Mouse (Mus musculus): ENCODE results near the gene Sgcb. TPM values are rescaled to one million over a fixed set of nuclear protein-coding genes. Genes with fewer than 3 reads are reported as not detected.

The Sgcb gene
- total and polyA plus RNA-seq, 3 experiments: 43.2 to 113 (median 101) TPM

- no peaks in the 10 kb centered on the region for H3K27me3 ChIP-seq (ENCODE audit: control insufficient read depth, insufficient read depth, low read length)
- DNase-seq: no peak
- no peak overlapping the region for H3K4me3 ChIP-seq
- 73% methylated on average over 26 of the region's 26 CpGs for WGBS
- no peak overlapping the region for H3K9ac ChIP-seq (ENCODE audit: low read depth, low read length)
- TF ChIP-seq CTCF (IDR thresholded peaks at IDR 0.05) (no peak), EP300 (IDR thresholded peaks at IDR 0.05; ENCODE audit: insufficient read depth, low read depth, low read length) (no peak), POLR2A (IDR thresholded peaks at IDR 0.05; ENCODE audit: insufficient read depth, low read depth, low read length) (no peak)
- no peaks in the 10 kb centered on the region for H3K4me1 ChIP-seq (ENCODE audit: control insufficient read depth, insufficient read depth, low read length)
- H3K27ac ChIP-seq: no peak overlapping the region
- H3K79me2 ChIP-seq (replicated peaks; ENCODE audit: control insufficient read depth, insufficient read depth, low read length): no peaks in the 10 kb centered on the region
- intact Hi-C loops (cut with DNase I): no loop called here
- no peaks in the 10 kb centered on the region for H3K36me3 ChIP-seq (ENCODE audit: control insufficient read depth, insufficient read depth, low read length)
These were observed 21.8 kb upstream of the Sgcb start for GRCm38 (mm10) chr5:73669386-73669785.

- H3K9ac ChIP-seq (ENCODE audit: low read depth, low read length): no peak overlapping the region
- TF ChIP-seq CTCF (IDR thresholded peaks at IDR 0.05): no peak
- no peak for TF ChIP-seq EP300 (IDR thresholded peaks at IDR 0.05; ENCODE audit: insufficient read depth, low read depth, low read length)
- TF ChIP-seq POLR2A (IDR thresholded peaks at IDR 0.05; ENCODE audit: insufficient read depth, low read depth, low read length): no peak
- WGBS: 74% methylated on average over 2 of the region's 2 CpGs
- intact Hi-C loops (cut with DNase I): no loop called here
- no peaks in the 10 kb centered on the region for H3K27me3 ChIP-seq (ENCODE audit: control insufficient read depth, insufficient read depth, low read length)
- H3K4me3 ChIP-seq: no peak overlapping the region
- no peak overlapping the region for H3K27ac ChIP-seq
- no peak for DNase-seq
- H3K4me1 ChIP-seq (ENCODE audit: control insufficient read depth, insufficient read depth, low read length): no peaks in the 10 kb centered on the region
- H3K36me3 ChIP-seq (ENCODE audit: control insufficient read depth, insufficient read depth, low read length): no peaks in the 10 kb centered on the region
- no peaks in the 10 kb centered on the region for H3K79me2 ChIP-seq (replicated peaks; ENCODE audit: control insufficient read depth, insufficient read depth, low read length)
These were observed 20.3 kb upstream of the Sgcb start for GRCm38 (mm10) chr5:73667877-73668276.

- no peak overlapping the region for H3K9ac ChIP-seq (ENCODE audit: low read depth, low read length)
- WGBS: 70% methylated on average over 2 of the region's 2 CpGs
- DNase-seq: no peak
- no peak overlapping the region for H3K4me3 ChIP-seq
- H3K4me1 ChIP-seq (ENCODE audit: control insufficient read depth, insufficient read depth, low read length): no peaks in the 10 kb centered on the region
- no peak overlapping the region for H3K27ac ChIP-seq
- intact Hi-C loops (cut with DNase I): no loop called here
- no peak for TF ChIP-seq EP300 (IDR thresholded peaks at IDR 0.05; ENCODE audit: insufficient read depth, low read depth, low read length)
- H3K27me3 ChIP-seq (ENCODE audit: control insufficient read depth, insufficient read depth, low read length): no peaks in the 10 kb centered on the region
- H3K79me2 ChIP-seq (replicated peaks; ENCODE audit: control insufficient read depth, insufficient read depth, low read length): no peaks in the 10 kb centered on the region
- H3K36me3 ChIP-seq (ENCODE audit: control insufficient read depth, insufficient read depth, low read length): no peaks in the 10 kb centered on the region
These were observed 19.1 kb upstream of the Sgcb start for GRCm38 (mm10) chr5:73666695-73667094.

- 5% methylated on average over 4 of the region's 4 CpGs for WGBS
- Histone ChIP-seq H3K4me3 (peak overlapping the region; percentile 57), H3K27ac (no peak overlapping the region), H3K4me1 (ENCODE audit: control insufficient read depth, insufficient read depth, low read length) (no peaks in the 10 kb centered on the region), H3K27me3 (ENCODE audit: control insufficient read depth, insufficient read depth, low read length) (peaks cover 6% of the 10 kb centered on the region), H3K36me3 (ENCODE audit: control insufficient read depth, insufficient read depth, low read length) (no peaks in the 10 kb centered on the region), H3K79me2 (replicated peaks; ENCODE audit: control insufficient read depth, insufficient read depth, low read length) (no peaks in the 10 kb centered on the region), H3K9ac (ENCODE audit: low read depth, low read length) (no peak overlapping the region)
- TF ChIP-seq EP300 (IDR thresholded peaks at IDR 0.05; ENCODE audit: insufficient read depth, low read depth, low read length): no peak
- no peak for TF ChIP-seq CTCF (IDR thresholded peaks at IDR 0.05)
- no peak for TF ChIP-seq POLR2A (IDR thresholded peaks at IDR 0.05; ENCODE audit: insufficient read depth, low read depth, low read length)
- intact Hi-C loops (cut with DNase I): no loop called here
- no peak for DNase-seq
These were observed 4.2 kb upstream of the Sgcb start for GRCm38 (mm10) chr5:73651855-73652201.

- TF ChIP-seq EP300 (IDR thresholded peaks at IDR 0.05; ENCODE audit: insufficient read depth, low read depth, low read length) (no peak), POLR2A (IDR thresholded peaks at IDR 0.05; ENCODE audit: insufficient read depth, low read depth, low read length) (no peak), CTCF (IDR thresholded peaks at IDR 0.05) (no peak)
- H3K4me3 ChIP-seq: peak within 1 kb of the TSS; percentile 57
- DNase-seq: peak; percentile 33 to 49
- H3K4me1 ChIP-seq (ENCODE audit: control insufficient read depth, insufficient read depth, low read length): no peaks in the 10 kb centered on the region
- no peaks in the 10 kb centered on the region for H3K79me2 ChIP-seq (replicated peaks; ENCODE audit: control insufficient read depth, insufficient read depth, low read length)
- peaks cover 3% of the 10 kb centered on the region; the same call in 1 of the 2 replicates for H3K36me3 ChIP-seq (ENCODE audit: control insufficient read depth, insufficient read depth, low read length)
- peak within 1 kb of the TSS; percentile 4; the same call in 1 of the 2 replicates for H3K27ac ChIP-seq
- peaks cover 6% of the 10 kb centered on the region for H3K27me3 ChIP-seq (ENCODE audit: control insufficient read depth, insufficient read depth, low read length)
- intact Hi-C loops (cut with DNase I): no loop called here
- peak within 1 kb of the TSS; percentile 39 for H3K9ac ChIP-seq (ENCODE audit: low read depth, low read length)
- WGBS: 1% methylated on average over 57 of the region's 57 CpGs
These were observed 3.7 kb upstream of the Sgcb start, which contains the start of gene Spata18 for GRCm38 (mm10) chr5:73651061-73651854. Spata18 (plus strand) TSS chr5:73651379.

- intact Hi-C loops (cut with DNase I): no loop called here
- Histone ChIP-seq H3K27me3 (ENCODE audit: control insufficient read depth, insufficient read depth, low read length) (peaks cover 6% of the 10 kb centered on the region), H3K36me3 (ENCODE audit: control insufficient read depth, insufficient read depth, low read length) (peaks cover 3% of the 10 kb centered on the region; the same call in 1 of the 2 replicates), H3K79me2 (replicated peaks; ENCODE audit: control insufficient read depth, insufficient read depth, low read length) (0 out of 2 replicates have a peak, but pooled peaks cover 1% of the 10 kb centered on the region), H3K4me3 (peak overlapping the region; percentile 57), H3K4me1 (ENCODE audit: control insufficient read depth, insufficient read depth, low read length) (no peaks in the 10 kb centered on the region), H3K9ac (ENCODE audit: low read depth, low read length) (peak overlapping the region; percentile 27), H3K27ac (peak overlapping the region; percentile 4; the same call in 1 of the 2 replicates)
- 4% methylated on average over 15 of the region's 15 CpGs for WGBS
- TF ChIP-seq POLR2A (IDR thresholded peaks at IDR 0.05; ENCODE audit: insufficient read depth, low read depth, low read length) (no peak), CTCF (IDR thresholded peaks at IDR 0.05) (no peak), EP300 (IDR thresholded peaks at IDR 0.05; ENCODE audit: insufficient read depth, low read depth, low read length) (no peak)
- DNase-seq: peak; percentile 29 to 42
These were observed 2.9 kb upstream of the Sgcb start for GRCm38 (mm10) chr5:73650365-73650964.

All from heart, adult 2 months (tissue).